Mouse (Mus musculus) lung, embryonic 14.5 days (tissue): Measurements from ENCODE around the gene Zbtb37. TPM values are rescaled to one million over a fixed set of nuclear protein-coding genes. Genes with fewer than 3 reads are reported as not detected.
A peak's percentile ranks its signal among the peaks of the same experiment; 100 is the strongest.
"Not testable (repeated sequence)": the region's sequence is repeated elsewhere in the genome, so short reads cannot be mapped to it uniquely, and the experiment has no call there.

Source experiments
- ATAC-seq: fragments of 200-750 bp; cut with Nextera tagmentation; 2 replicates; pipeline ENCODE4 v1.8.0; 2017; ENCODE audit warnings: mild to moderate bottlenecking, moderate TSS enrichment, moderate library complexity; ENCODE audit not compliant: insufficient read depth
- DNase-seq: peaks from one replicate; pipeline ENCODE4 v3.0.0-alpha.2; 2015
- H3K27ac ChIP-seq: fragments of 300-500 bp; sonication (generic); 2 replicates; pipeline ENCODE4 v1.5.1; 2014; ENCODE audit warnings: low read depth, mild to moderate bottlenecking, moderate library complexity
- H3K27me3 ChIP-seq: fragments of 300-500 bp; sonication (generic); 2 replicates; pipeline ENCODE4 v1.6.1; 2014; ENCODE audit warnings: low read length, control low read depth; ENCODE audit not compliant: insufficient read depth
- H3K36me3 ChIP-seq: fragments of 300-500 bp; sonication (generic); 2 replicates; pipeline ENCODE4 v1.6.1; 2014; ENCODE audit warnings: control low read depth; ENCODE audit not compliant: insufficient read depth
- H3K4me1 ChIP-seq: fragments of 300-500 bp; sonication (generic); 2 replicates; pipeline ENCODE4 v1.6.1; 2014; ENCODE audit warnings: antibody characterized with exemption, control low read depth; ENCODE audit not compliant: insufficient read depth
- H3K4me2 ChIP-seq: fragments of 300-500 bp; sonication (generic); 2 replicates; pipeline ENCODE4 v1.6.1; 2014; ENCODE audit warnings: mild to moderate bottlenecking
- H3K4me3 ChIP-seq: fragments of 300-500 bp; sonication (generic); 2 replicates; pipeline ENCODE4 v1.5.1; 2014; ENCODE audit warnings: low read depth, low read length
- H3K9ac ChIP-seq: fragments of 300-500 bp; sonication (generic); 2 replicates; pipeline ENCODE4 v1.6.1; 2014
- H3K9me3 ChIP-seq: fragments of 300-500 bp; sonication (generic); 2 replicates; pipeline ENCODE4 v1.6.1; 2016; ENCODE audit warnings: low read depth, low read length, control low read depth
- CTCF ChIP-seq: IDR thresholded peaks from 2 replicates; pipeline ENCODE4 v1.5.1; 2016; ENCODE audit warnings: antibody characterized with exemption, low read depth
- WGBS: fragments of 180-500 bp; shearing (Covaris S2); extraction: QIAGEN DNeasy Blood & Tissue Kit; methylation state at CpG from one replicate; pipeline ENCODE4 v1.1.7; 2014; 5-methylcytosine and 5-hydroxymethylcytosine counted together
- polyA plus RNA-seq: library from polyadenylated mRNA; unstranded; fragments of >200 nt; fragmentation: Nextera tagmentation; extraction: Ambion mirVana; gene quantifications from 2 replicates; pipeline ENCODE4 v1.2.1, GENCODE M21; 2014

Gene Zbtb37
- polyA plus RNA-seq, 1 experiment from 2014 or later: 12.2 TPM

- H3K4me3 ChIP-seq: no peak overlapping the region
- ATAC-seq: no peak
- H3K9me3 ChIP-seq: no peaks in the 10 kb centered on the region
- H3K36me3 ChIP-seq: no peaks in the 10 kb centered on the region
- H3K4me1 ChIP-seq: no peaks in the 10 kb centered on the region
- no peak overlapping the region for H3K9ac ChIP-seq
- 67% methylated on average over 17 of the region's 17 CpGs for WGBS
- H3K27ac ChIP-seq: no peak overlapping the region
- DNase-seq: no peak
- H3K4me2 ChIP-seq: no peak overlapping the region
- no peaks in the 10 kb centered on the region for H3K27me3 ChIP-seq
- no peak for TF ChIP-seq CTCF
Observed at GRCm38 (mm10) chr1:160986881-160987635, 47.6 kb downstream of the Zbtb37 start.

- H3K4me3 ChIP-seq: no peak overlapping the region
- H3K9ac ChIP-seq: no peak overlapping the region
- no peaks in the 10 kb centered on the region for H3K36me3 ChIP-seq
- H3K4me2 ChIP-seq: no peak overlapping the region
- H3K27ac ChIP-seq: no peak overlapping the region
- DNase-seq: no peak
- no peaks in the 10 kb centered on the region for H3K27me3 ChIP-seq
- no peaks in the 10 kb centered on the region for H3K9me3 ChIP-seq
- 77% methylated on average over 6 of the region's 6 CpGs for WGBS
- no peak for ATAC-seq
- no peaks in the 10 kb centered on the region for H3K4me1 ChIP-seq
- TF ChIP-seq CTCF: no peak
Observed at GRCm38 (mm10) chr1:160985477-160985876, 49.2 kb downstream of the Zbtb37 start.

- H3K9me3 ChIP-seq, H3K4me3 ChIP-seq, ATAC-seq, H3K4me2 ChIP-seq, H3K27me3 ChIP-seq, H3K27ac ChIP-seq, H3K36me3 ChIP-seq, H3K4me1 ChIP-seq, H3K9ac ChIP-seq, DNase-seq: not testable (repeated sequence)
- 75% methylated on average over 1 of the region's 1 CpGs for WGBS
Observed at GRCm38 (mm10) chr1:160984731-160985130, 49.9 kb downstream of the Zbtb37 start.

- Histone ChIP-seq H3K36me3 (no peaks in the 10 kb centered on the region), H3K27ac (no peak overlapping the region), H3K9me3 (no peaks in the 10 kb centered on the region), H3K4me1 (no peaks in the 10 kb centered on the region), H3K4me2 (no peak overlapping the region), H3K4me3 (no peak overlapping the region), H3K27me3 (no peaks in the 10 kb centered on the region), H3K9ac (no peak overlapping the region)
- 45% methylated on average over 3 of the region's 3 CpGs for WGBS
- ATAC-seq: peak; percentile 35
- peak; percentile 67 for DNase-seq
- TF ChIP-seq CTCF: no peak
Observed at GRCm38 (mm10) chr1:160982887-160983286, 51.8 kb downstream of the Zbtb37 start.

GRCm38 (mm10) chr1:160981337-160981736 lies 53.3 kb downstream of the Zbtb37 start:
- DNase-seq: no peak
- no peak overlapping the region for H3K27ac ChIP-seq
- no peaks in the 10 kb centered on the region for H3K4me1 ChIP-seq
- no peak for ATAC-seq
- no peak for TF ChIP-seq CTCF
- no peaks in the 10 kb centered on the region for H3K9me3 ChIP-seq
- H3K36me3 ChIP-seq: no peaks in the 10 kb centered on the region
- H3K4me3 ChIP-seq: no peak overlapping the region
- no peak overlapping the region for H3K9ac ChIP-seq
- H3K4me2 ChIP-seq: no peak overlapping the region
- WGBS: 77% methylated on average over 4 of the region's 4 CpGs
- no peaks in the 10 kb centered on the region for H3K27me3 ChIP-seq

GRCm38 (mm10) chr1:160980537-160981234 lies 54.0 kb downstream of the Zbtb37 start:
- no peak overlapping the region for H3K4me3 ChIP-seq
- H3K27ac ChIP-seq: no peak overlapping the region
- no peaks in the 10 kb centered on the region for H3K27me3 ChIP-seq
- 53% methylated on average over 8 of the region's 8 CpGs for WGBS
- H3K9me3 ChIP-seq: no peaks in the 10 kb centered on the region
- H3K9ac ChIP-seq: no peak overlapping the region
- TF ChIP-seq CTCF: no peak
- H3K4me2 ChIP-seq: no peak overlapping the region
- H3K36me3 ChIP-seq: no peaks in the 10 kb centered on the region
- DNase-seq (no peak), ATAC-seq (no peak)
- H3K4me1 ChIP-seq: no peaks in the 10 kb centered on the region

GRCm38 (mm10) chr1:160980021-160980420 lies 54.6 kb downstream of the Zbtb37 start:
- WGBS: 61% methylated on average over 5 of the region's 5 CpGs
- no peaks in the 10 kb centered on the region for H3K4me1 ChIP-seq
- no peak overlapping the region for H3K27ac ChIP-seq
- H3K9me3 ChIP-seq: no peaks in the 10 kb centered on the region
- DNase-seq (no peak), ATAC-seq (no peak)
- no peaks in the 10 kb centered on the region for H3K27me3 ChIP-seq
- no peak overlapping the region for H3K4me3 ChIP-seq
- TF ChIP-seq CTCF: no peak
- no peaks in the 10 kb centered on the region for H3K36me3 ChIP-seq
- no peak overlapping the region for H3K4me2 ChIP-seq
- H3K9ac ChIP-seq: no peak overlapping the region
